Mouse (Mus musculus): ENCODE results near the gene Iqch. TPM values are rescaled to one million over a fixed set of nuclear protein-coding genes. Genes with fewer than 3 reads are reported as not detected.
A peak's percentile ranks its signal among the peaks of the same experiment; 100 is the strongest.

The Iqch gene
- polyA plus RNA-seq, 1 experiment, result not detected

DNA sequence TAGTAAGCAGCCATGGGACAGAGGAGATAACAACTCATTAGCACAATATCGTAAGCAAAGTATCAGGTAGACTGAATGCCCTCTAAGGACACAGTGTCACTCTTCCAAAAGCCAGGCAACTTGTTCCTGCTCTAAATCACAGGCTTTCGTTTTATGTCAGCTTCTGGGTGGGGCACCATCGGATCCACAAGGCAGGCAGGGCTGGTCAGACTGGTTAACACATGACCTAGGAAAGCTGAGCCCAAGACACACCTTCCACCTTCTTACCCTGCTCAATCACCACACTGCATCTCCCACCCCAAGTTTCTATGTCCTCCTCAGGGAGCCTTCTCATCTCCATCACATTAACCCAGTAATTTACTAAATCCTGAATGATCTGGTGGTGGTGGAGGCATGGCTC lies 136.7 kb downstream of the Iqch start:
- H3K4me1 ChIP-seq (ENCODE audit: control insufficient read depth, insufficient read depth, low read length), result no peaks in the 10 kb centered on the region
- TF ChIP-seq POLR2A (IDR thresholded peaks at IDR 0.05; ENCODE audit: low read depth, low read length) (no peak), CTCF (IDR thresholded peaks at IDR 0.05; ENCODE audit: borderline replicate concordance, insufficient read depth, low read length) (no peak)
- no peak overlapping the region for H3K27ac ChIP-seq (ENCODE audit: insufficient read depth, low read length)
- H3K4me3 ChIP-seq (ENCODE audit: insufficient read depth, low read length), result no peak overlapping the region

DNA sequence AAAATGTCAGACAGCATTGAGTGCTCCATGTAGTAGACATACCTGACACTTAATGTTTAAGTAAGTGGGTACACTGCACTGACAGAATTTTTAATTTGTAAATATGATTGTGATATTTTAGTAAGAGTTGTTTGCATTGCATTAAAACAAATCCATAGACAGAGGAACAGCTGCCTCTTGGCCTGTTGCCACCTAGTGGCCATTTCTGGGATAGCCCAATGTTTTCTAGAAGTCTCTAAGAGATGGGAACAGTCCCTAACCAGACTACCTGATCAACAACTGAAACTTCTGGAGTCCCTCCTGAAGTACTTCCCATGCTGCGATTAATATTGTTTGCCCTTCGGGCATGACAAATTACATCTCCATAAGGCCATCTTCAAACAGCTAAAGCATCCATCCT lies 140.0 kb downstream of the Iqch start:
- TF ChIP-seq CTCF (IDR thresholded peaks at IDR 0.05; ENCODE audit: borderline replicate concordance, insufficient read depth, low read length), result 0 out of 2 replicates have a peak, but pooled peaks have one; percentile 28
- no peak for TF ChIP-seq POLR2A (IDR thresholded peaks at IDR 0.05; ENCODE audit: low read depth, low read length)
- H3K4me1 ChIP-seq (ENCODE audit: control insufficient read depth, insufficient read depth, low read length), result no peaks in the 10 kb centered on the region
- H3K27ac ChIP-seq (ENCODE audit: insufficient read depth, low read length), result no peak overlapping the region
- no peak overlapping the region for H3K4me3 ChIP-seq (ENCODE audit: insufficient read depth, low read length)

GRCm38 (mm10) chr9:63456401-63456800 lies 145.9 kb downstream of the Iqch start:
- no peak for TF ChIP-seq POLR2A (IDR thresholded peaks at IDR 0.05; ENCODE audit: low read depth, low read length)
- TF ChIP-seq CTCF (IDR thresholded peaks at IDR 0.05; ENCODE audit: borderline replicate concordance, insufficient read depth, low read length), result no peak
- H3K27ac ChIP-seq (ENCODE audit: insufficient read depth, low read length), result no peak overlapping the region
- no peaks in the 10 kb centered on the region for H3K4me1 ChIP-seq (ENCODE audit: control insufficient read depth, insufficient read depth, low read length)
- H3K4me3 ChIP-seq (ENCODE audit: insufficient read depth, low read length), result no peak overlapping the region

GRCm38 (mm10) chr9:63454341-63454740 lies 148.0 kb downstream of the Iqch start:
- H3K27ac ChIP-seq (ENCODE audit: insufficient read depth, low read length), result no peak overlapping the region
- TF ChIP-seq POLR2A (IDR thresholded peaks at IDR 0.05; ENCODE audit: low read depth, low read length), result no peak
- no peak for TF ChIP-seq CTCF (IDR thresholded peaks at IDR 0.05; ENCODE audit: borderline replicate concordance, insufficient read depth, low read length)
- H3K4me3 ChIP-seq (ENCODE audit: insufficient read depth, low read length), result no peak overlapping the region
- H3K4me1 ChIP-seq (ENCODE audit: control insufficient read depth, insufficient read depth, low read length), result no peaks in the 10 kb centered on the region

- Histone ChIP-seq H3K4me1 (ENCODE audit: control insufficient read depth, insufficient read depth, low read length) (no peaks in the 10 kb centered on the region), H3K4me3 (ENCODE audit: insufficient read depth, low read length) (no peak overlapping the region), H3K27ac (ENCODE audit: insufficient read depth, low read length) (no peak overlapping the region)
- TF ChIP-seq POLR2A (IDR thresholded peaks at IDR 0.05; ENCODE audit: low read depth, low read length) (no peak), CTCF (IDR thresholded peaks at IDR 0.05; ENCODE audit: borderline replicate concordance, insufficient read depth, low read length) (no peak)
Measured at GRCm38 (mm10) chr9:63450531-63451030, 151.7 kb downstream of the Iqch start.

DNA sequence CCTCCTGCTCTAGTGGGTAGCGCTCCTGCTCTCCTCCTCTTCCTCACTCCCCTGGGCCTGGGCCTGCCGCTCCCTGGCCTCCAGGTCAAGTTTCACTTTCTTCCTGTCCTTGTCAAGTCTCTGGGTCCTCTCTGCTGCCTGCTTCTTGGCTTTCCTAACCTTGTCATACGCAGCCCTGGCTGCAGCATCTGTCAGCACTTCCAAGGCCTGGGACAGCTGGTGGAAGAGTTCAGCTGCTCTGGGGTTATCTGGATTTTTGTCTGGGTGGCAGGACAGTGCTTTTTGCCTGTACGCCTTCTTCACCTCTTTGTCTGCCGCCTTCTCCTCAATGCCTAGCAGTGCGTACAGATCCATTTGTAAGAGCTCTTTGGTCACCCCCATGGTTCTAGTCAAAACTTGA lies 158.6 kb downstream of the Iqch start:
- TF ChIP-seq POLR2A (IDR thresholded peaks at IDR 0.05; ENCODE audit: low read depth, low read length) (no peak), CTCF (IDR thresholded peaks at IDR 0.05; ENCODE audit: borderline replicate concordance, insufficient read depth, low read length) (no peak)
- H3K27ac ChIP-seq (ENCODE audit: insufficient read depth, low read length), result no peak overlapping the region
- no peak overlapping the region for H3K4me3 ChIP-seq (ENCODE audit: insufficient read depth, low read length)
- no peaks in the 10 kb centered on the region for H3K4me1 ChIP-seq (ENCODE audit: control insufficient read depth, insufficient read depth, low read length)

DNA sequence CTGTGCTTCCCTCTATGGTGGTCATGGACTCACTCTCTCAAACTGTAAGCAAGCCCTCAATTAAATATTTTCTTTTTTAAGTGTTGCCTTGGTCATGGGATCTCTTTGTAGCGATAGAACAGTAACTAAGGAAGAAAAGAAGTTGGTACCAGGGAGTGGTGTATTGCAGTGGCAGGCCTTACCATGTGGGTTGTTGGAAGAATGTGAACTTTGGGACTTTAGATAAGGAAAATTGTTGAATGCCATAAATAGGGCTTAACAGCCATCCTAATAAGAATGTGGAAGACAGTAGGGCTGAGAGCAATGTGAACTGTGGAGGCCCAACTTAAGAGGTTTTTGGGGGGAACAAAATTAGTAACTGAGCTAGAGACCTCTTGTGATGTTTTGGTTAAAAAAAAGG lies 171.6 kb downstream of the Iqch start:
- no peak overlapping the region for H3K27ac ChIP-seq (ENCODE audit: insufficient read depth, low read length)
- TF ChIP-seq POLR2A (IDR thresholded peaks at IDR 0.05; ENCODE audit: low read depth, low read length) (no peak), CTCF (IDR thresholded peaks at IDR 0.05; ENCODE audit: borderline replicate concordance, insufficient read depth, low read length) (no peak)
- H3K4me3 ChIP-seq (ENCODE audit: insufficient read depth, low read length), result no peak overlapping the region
- H3K4me1 ChIP-seq (ENCODE audit: control insufficient read depth, insufficient read depth, low read length), result no peaks in the 10 kb centered on the region

GRCm38 (mm10) chr9:63421096-63421736 lies 181.1 kb downstream of the Iqch start:
- Histone ChIP-seq H3K4me1 (ENCODE audit: control insufficient read depth, insufficient read depth, low read length) (no peaks in the 10 kb centered on the region; the same call in 1 of the 2 replicates), H3K27ac (ENCODE audit: insufficient read depth, low read length) (no peak overlapping the region), H3K4me3 (ENCODE audit: insufficient read depth, low read length) (no peak overlapping the region)
- TF ChIP-seq POLR2A (IDR thresholded peaks at IDR 0.05; ENCODE audit: low read depth, low read length) (no peak), CTCF (IDR thresholded peaks at IDR 0.05; ENCODE audit: borderline replicate concordance, insufficient read depth, low read length) (no peak)

GRCm38 (mm10) chr9:63420396-63420795 lies 181.9 kb downstream of the Iqch start:
- H3K4me3 ChIP-seq (ENCODE audit: insufficient read depth, low read length), result no peak overlapping the region
- TF ChIP-seq POLR2A (IDR thresholded peaks at IDR 0.05; ENCODE audit: low read depth, low read length) (no peak), CTCF (IDR thresholded peaks at IDR 0.05; ENCODE audit: borderline replicate concordance, insufficient read depth, low read length) (no peak)
- H3K4me1 ChIP-seq (ENCODE audit: control insufficient read depth, insufficient read depth, low read length), result no peaks in the 10 kb centered on the region; the same call in 1 of the 2 replicates
- H3K27ac ChIP-seq (ENCODE audit: insufficient read depth, low read length), result no peak overlapping the region

DNA sequence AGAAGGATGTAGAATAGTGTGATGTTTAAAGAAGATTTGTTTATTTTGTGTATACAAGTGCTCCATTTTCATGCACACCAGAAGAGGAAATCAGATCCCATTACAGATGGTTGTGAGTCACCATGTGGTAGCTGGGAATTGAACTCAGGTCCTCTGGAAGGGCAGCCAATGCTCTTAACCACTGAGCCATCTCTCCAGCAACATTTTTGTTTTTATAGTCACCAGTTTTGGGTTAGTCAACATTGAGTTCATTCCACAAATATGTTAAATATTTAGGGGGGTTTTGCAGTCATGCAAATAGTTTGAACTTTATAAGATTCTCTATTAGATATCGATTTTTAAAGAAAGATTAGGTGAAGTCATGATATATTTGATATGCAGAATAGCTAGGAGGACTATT lies 202.1 kb downstream of the Iqch start:
- no peak for TF ChIP-seq POLR2A (IDR thresholded peaks at IDR 0.05; ENCODE audit: low read depth, low read length)
- TF ChIP-seq CTCF (IDR thresholded peaks at IDR 0.05; ENCODE audit: borderline replicate concordance, insufficient read depth, low read length), result no peak
- no peak overlapping the region for H3K4me3 ChIP-seq (ENCODE audit: insufficient read depth, low read length)
- H3K4me1 ChIP-seq (ENCODE audit: control insufficient read depth, insufficient read depth, low read length), result no peaks in the 10 kb centered on the region
- no peak overlapping the region for H3K27ac ChIP-seq (ENCODE audit: insufficient read depth, low read length)
